Mouse (Mus musculus) CD4-positive, CD25-positive, alpha-beta regulatory T cell, adult 2 months (primary cell): ENCODE data around the gene Aldh8a1.

ENCODE experiments used
- DNase-seq: peaks from one replicate; pipeline ENCODE4 v3.0.0-alpha.2; 2012; ENCODE audit warnings: low read depth, low spot score

Aldh8a1 gene

GRCm38 (mm10) chr10:21376682-21377473 is at the start of gene Aldh8a1:
Aldh8a1 (plus strand) TSS chr10:21377291.
- DNase-seq: no peak

GRCm38 (mm10) chr10:21327605-21328135 is 49.4 kb upstream of the Aldh8a1 start:
- peak; percentile 37 for DNase-seq

GRCm38 (mm10) chr10:21334349-21335105 is 42.6 kb upstream of the Aldh8a1 start:
- DNase-seq: peak; percentile 24

- peak; percentile 59 for DNase-seq
Measured at GRCm38 (mm10) chr10:21335534-21335933, 41.6 kb upstream of the Aldh8a1 start.

- DNase-seq: peak; percentile 79
Measured at GRCm38 (mm10) chr10:21337191-21337590, 39.9 kb upstream of the Aldh8a1 start.

GRCm38 (mm10) chr10:21341706-21342105 is 35.4 kb upstream of the Aldh8a1 start:
- no peak for DNase-seq

GRCm38 (mm10) chr10:21342331-21343005 is 34.6 kb upstream of the Aldh8a1 start:
- no peak for DNase-seq

GRCm38 (mm10) chr10:21347332-21347731 is 29.8 kb upstream of the Aldh8a1 start:
- no peak for DNase-seq

GRCm38 (mm10) chr10:21349449-21349848 is 27.6 kb upstream of the Aldh8a1 start:
- no peak for DNase-seq

- DNase-seq: no peak
Measured at GRCm38 (mm10) chr10:21349946-21350345, 27.1 kb upstream of the Aldh8a1 start.

- DNase-seq: no peak
Measured at GRCm38 (mm10) chr10:21350531-21351515, 26.3 kb upstream of the Aldh8a1 start.

- DNase-seq: no peak
Measured at GRCm38 (mm10) chr10:21351766-21352165, 25.3 kb upstream of the Aldh8a1 start.

- no peak for DNase-seq
Measured at GRCm38 (mm10) chr10:21353890-21354289, 23.2 kb upstream of the Aldh8a1 start.

GRCm38 (mm10) chr10:21354506-21354905 is 22.6 kb upstream of the Aldh8a1 start:
- DNase-seq: no peak

- peak; percentile 40 for DNase-seq
Measured at GRCm38 (mm10) chr10:21357986-21358385, 19.1 kb upstream of the Aldh8a1 start.

- DNase-seq: no peak
Measured at GRCm38 (mm10) chr10:21359086-21359485, 18.0 kb upstream of the Aldh8a1 start.

GRCm38 (mm10) chr10:21361871-21362270 is 15.2 kb upstream of the Aldh8a1 start:
- DNase-seq: no peak

GRCm38 (mm10) chr10:21363297-21363696 is 13.8 kb upstream of the Aldh8a1 start:
- peak; percentile 27 for DNase-seq

- no peak for DNase-seq
Measured at GRCm38 (mm10) chr10:21364946-21365345, 12.1 kb upstream of the Aldh8a1 start.

- DNase-seq: peak; percentile 41
Measured at GRCm38 (mm10) chr10:21365897-21366296, 11.2 kb upstream of the Aldh8a1 start.

- peak; percentile 17 for DNase-seq
Measured at GRCm38 (mm10) chr10:21366471-21366870, 10.6 kb upstream of the Aldh8a1 start.
